Mouse (Mus musculus) midbrain, embryonic 12.5 days (tissue): ENCODE measurements around the gene Hist1h4b. TPM values are rescaled to one million over a fixed set of nuclear protein-coding genes. Genes with fewer than 3 reads are reported as not detected.
A peak's percentile ranks its signal among the peaks of the same experiment; 100 is the strongest.
"Not testable (repeated sequence)": the region's sequence is repeated elsewhere in the genome, so short reads cannot be mapped to it uniquely, and the experiment has no call there.

Experiments used
- ATAC-seq: fragments of 200-750 bp; cut with Nextera tagmentation; 2 replicates; pipeline ENCODE4 v1.8.0; 2017; ENCODE audit warnings: low read depth, moderate TSS enrichment, moderate library complexity; ENCODE audit not compliant: low FRiP score
- H3K27ac ChIP-seq: fragments of 300-500 bp; sonication (generic); replicated peaks from 2 replicates; pipeline ENCODE4 v1.5.1; 2016; ENCODE audit warnings: mild to moderate bottlenecking
- H3K27me3 ChIP-seq: fragments of 300-500 bp; sonication (generic); 2 replicates; pipeline ENCODE4 v1.6.1; 2016; ENCODE audit warnings: mild to moderate bottlenecking
- H3K36me3 ChIP-seq: fragments of 300-500 bp; sonication (generic); 2 replicates; pipeline ENCODE4 v1.6.1; 2016
- H3K4me1 ChIP-seq: fragments of 300-500 bp; sonication (generic); 2 replicates; pipeline ENCODE4 v1.6.1; 2016
- H3K4me2 ChIP-seq: fragments of 300-500 bp; sonication (generic); replicated peaks from 2 replicates; pipeline ENCODE4 v1.6.1; 2016; ENCODE audit warnings: mild to moderate bottlenecking, moderate library complexity
- H3K4me3 ChIP-seq: fragments of 300-500 bp; sonication (generic); 2 replicates; pipeline ENCODE4 v1.5.1; 2016; ENCODE audit warnings: mild to moderate bottlenecking
- H3K9ac ChIP-seq: fragments of 300-500 bp; sonication (generic); replicated peaks from 2 replicates; pipeline ENCODE4 v1.6.1; 2016; ENCODE audit warnings: mild to moderate bottlenecking, moderate library complexity
- H3K9me3 ChIP-seq: fragments of 300-500 bp; sonication (generic); 2 replicates; pipeline ENCODE4 v1.6.1; 2016; ENCODE audit warnings: mild to moderate bottlenecking
- WGBS: fragments of 180-500 bp; shearing (Covaris S2); methylation state at CpG from one replicate; pipeline ENCODE4 v1.1.7; 2016; 5-methylcytosine and 5-hydroxymethylcytosine counted together
- polyA plus RNA-seq: library from polyadenylated mRNA; unstranded; fragments of >200 nt; fragmentation: Nextera tagmentation; extraction: Ambion mirVana; gene quantifications from 2 replicates; pipeline ENCODE4 v1.2.1, GENCODE M21; 2016

Gene Hist1h4b
- polyA plus RNA-seq, 1 experiment from 2014 or later = 5.0 TPM

GRCm38 (mm10) chr13:23752067-23752741 lies 4.6 kb upstream of the Hist1h4b start, which contains the start of gene Hist1h3b:
Hist1h3b (plus strand) TSS chr13:23752267.
- Histone ChIP-seq H3K27ac (peak within 1 kb of the TSS; percentile 95), H3K9ac (peak within 1 kb of the TSS; percentile 54), H3K4me3 (peak within 1 kb of the TSS; percentile 47), H3K4me1 (peaks cover 19% of the 10 kb centered on the region), H3K4me2 (peak within 1 kb of the TSS; percentile 60)
- WGBS = 1% methylated on average over 16 of the region's 47 CpGs
- not testable (repeated sequence) for H3K9me3 ChIP-seq, H3K27me3 ChIP-seq, H3K36me3 ChIP-seq
- peak; percentile 85 for ATAC-seq

- no peaks in the 10 kb centered on the region for H3K27me3 ChIP-seq
- H3K9me3 ChIP-seq = no peaks in the 10 kb centered on the region
- H3K9ac ChIP-seq = peak overlapping the region; percentile 47
- H3K4me2 ChIP-seq = peak overlapping the region; percentile 52
- ATAC-seq = no peak
- WGBS = under 1% methylated on average over 6 of the region's 6 CpGs
- H3K4me1 ChIP-seq = peaks cover 19% of the 10 kb centered on the region
- peak overlapping the region; percentile 79 for H3K27ac ChIP-seq
- H3K36me3 ChIP-seq = no peaks in the 10 kb centered on the region
- H3K4me3 ChIP-seq = peak overlapping the region; percentile 40
Measured at GRCm38 (mm10) chr13:23752742-23753172, 4.1 kb upstream of the Hist1h4b start.

DNA sequence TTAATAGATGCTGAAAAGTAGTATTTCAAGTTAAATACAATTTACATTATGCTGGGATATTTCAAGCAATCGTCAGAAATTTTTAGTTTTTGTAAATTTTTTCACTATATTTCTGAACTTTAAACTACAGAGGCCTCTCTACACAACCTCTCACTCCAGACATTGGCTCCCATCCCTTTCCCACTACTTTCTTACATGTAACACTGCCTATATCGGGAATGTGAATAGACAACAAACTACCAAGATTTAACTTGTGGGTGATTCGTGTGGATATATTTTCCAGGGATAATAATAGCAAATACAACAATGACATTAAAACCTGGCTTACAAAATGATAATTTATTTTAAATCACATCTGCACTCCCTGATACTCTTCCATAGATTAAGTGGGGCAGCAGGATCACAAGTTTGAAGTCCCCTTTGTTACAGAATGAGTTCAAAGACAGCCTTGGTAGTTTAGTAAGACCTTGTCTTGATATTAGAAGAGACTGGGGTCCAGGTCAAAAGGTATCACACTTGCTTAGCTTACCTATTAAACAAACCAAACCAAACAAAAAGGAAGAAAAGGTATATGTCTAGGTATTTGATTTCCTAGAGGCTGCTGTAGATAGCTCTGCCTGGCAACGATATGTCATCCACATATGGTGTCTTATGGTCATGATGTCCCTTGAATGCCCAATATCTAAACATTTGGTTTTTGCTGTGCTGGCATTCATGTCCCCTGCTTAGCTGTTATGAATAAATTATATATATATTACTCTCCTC lies 3.3 kb upstream of the Hist1h4b start:
- no peak for ATAC-seq

DNA sequence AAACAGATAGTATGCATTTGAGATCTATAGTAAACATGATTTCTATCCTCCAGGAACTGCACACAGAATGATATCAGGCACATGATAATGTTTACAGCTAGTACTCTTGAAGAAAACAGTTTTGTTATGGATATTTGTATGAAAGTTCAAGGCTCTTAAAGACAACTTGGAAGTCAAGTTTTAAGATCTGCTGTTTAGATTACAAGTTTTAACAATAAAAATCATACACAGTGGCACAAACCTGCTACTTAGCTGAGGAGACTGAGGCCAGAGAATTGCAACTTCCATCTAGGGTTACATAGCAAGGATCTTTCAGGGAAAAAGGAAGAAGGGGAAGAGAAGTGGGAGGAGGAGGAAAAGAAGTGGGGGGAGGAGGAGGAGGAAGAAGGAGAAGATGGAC lies 1.8 kb upstream of the Hist1h4b start:
- H3K4me3 ChIP-seq = no peak overlapping the region
- no peak overlapping the region for H3K9ac ChIP-seq
- H3K4me1 ChIP-seq = peaks cover 14% of the 10 kb centered on the region; the same call in 1 of the 2 replicates
- H3K4me2 ChIP-seq = no peak overlapping the region
- no peaks in the 10 kb centered on the region for H3K27me3 ChIP-seq
- H3K36me3 ChIP-seq = no peaks in the 10 kb centered on the region
- no peak for ATAC-seq
- H3K9me3 ChIP-seq = no peaks in the 10 kb centered on the region
- H3K27ac ChIP-seq = no peak overlapping the region

More for the DNA sequence above, 3.3 kb upstream of the Hist1h4b start:
- H3K27me3 ChIP-seq = no peaks in the 10 kb centered on the region
- H3K9me3 ChIP-seq = no peaks in the 10 kb centered on the region
- 63% methylated on average over 4 of the region's 4 CpGs for whole genome bisulfite sequencing
- H3K36me3 ChIP-seq = no peaks in the 10 kb centered on the region
- no peak overlapping the region for H3K9ac ChIP-seq
- peaks cover 12% of the 10 kb centered on the region; the same call in 1 of the 2 replicates for H3K4me1 ChIP-seq
- H3K4me3 ChIP-seq = no peak overlapping the region
- H3K4me2 ChIP-seq = peak overlapping the region; percentile 52
- H3K27ac ChIP-seq = peak overlapping the region; percentile 79

DNA sequence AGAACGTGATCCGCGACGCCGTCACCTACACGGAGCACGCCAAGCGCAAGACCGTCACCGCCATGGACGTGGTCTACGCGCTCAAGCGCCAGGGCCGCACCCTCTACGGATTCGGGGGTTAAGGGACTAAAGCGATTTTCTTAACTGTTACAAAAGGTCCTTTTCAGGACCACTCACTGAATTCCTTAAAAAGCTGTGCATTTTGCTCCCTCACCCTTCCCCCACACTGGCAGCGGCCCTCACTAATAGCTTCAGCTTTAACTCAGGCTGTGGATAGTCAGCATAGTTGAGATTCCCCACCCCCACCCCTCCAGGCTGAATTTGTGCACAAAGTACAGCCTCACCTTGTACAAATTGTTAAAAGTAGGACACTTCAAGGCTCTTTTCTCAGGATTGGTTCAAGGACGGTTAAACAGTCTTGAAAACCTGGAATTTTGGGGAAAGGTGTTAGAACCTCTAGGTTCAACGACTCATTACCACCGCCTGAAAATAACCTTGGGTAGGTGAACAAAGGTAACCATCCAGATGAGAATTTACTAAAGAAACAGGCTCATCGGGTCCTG lies 479 bp downstream of the Hist1h4b start:
- H3K36me3 ChIP-seq = no peaks in the 10 kb centered on the region
- H3K27ac ChIP-seq = peak overlapping the region; percentile 86
- ATAC-seq = no peak
- no peaks in the 10 kb centered on the region for H3K27me3 ChIP-seq
- peak overlapping the region; percentile 58 for H3K4me2 ChIP-seq
- H3K4me3 ChIP-seq = peak overlapping the region; percentile 42
- H3K9me3 ChIP-seq = no peaks in the 10 kb centered on the region
- peak overlapping the region; percentile 61 for H3K9ac ChIP-seq
- WGBS = under 1% methylated on average over 17 of the region's 23 CpGs
- peaks cover 25% of the 10 kb centered on the region; the same call in 1 of the 2 replicates for H3K4me1 ChIP-seq

GRCm38 (mm10) chr13:23757921-23758320 lies 1.1 kb downstream of the Hist1h4b start:
- Histone ChIP-seq H3K4me2 (no peak overlapping the region), H3K9me3 (no peaks in the 10 kb centered on the region), H3K36me3 (no peaks in the 10 kb centered on the region), H3K4me3 (no peak overlapping the region), H3K9ac (no peak overlapping the region), H3K27me3 (no peaks in the 10 kb centered on the region), H3K4me1 (peaks cover 22% of the 10 kb centered on the region; the same call in 1 of the 2 replicates), H3K27ac (0 out of 2 replicates have a peak overlapping the region, but pooled peaks have one; percentile 39)
- 54% methylated on average over 3 of the region's 3 CpGs for WGBS
- ATAC-seq = no peak

- H3K9ac ChIP-seq = no peak overlapping the region
- WGBS = 80% methylated on average over 3 of the region's 3 CpGs
Measured at GRCm38 (mm10) chr13:23759251-23759771, 2.5 kb downstream of the Hist1h4b start.

DNA sequence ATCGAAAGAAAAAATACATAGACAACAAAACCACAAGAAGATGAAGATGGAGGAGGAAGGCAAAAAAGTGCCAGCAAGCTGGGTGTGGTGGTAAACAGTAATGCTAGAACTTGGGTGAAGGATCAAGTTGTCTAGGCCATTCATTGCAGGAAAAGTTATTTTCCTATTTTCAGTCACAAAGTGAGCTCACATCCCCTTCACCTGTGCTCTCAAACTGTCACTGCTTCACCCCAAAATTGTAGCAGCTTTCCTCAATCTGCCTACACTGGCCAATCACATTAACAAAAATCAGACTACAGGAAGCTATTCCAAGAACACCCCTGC lies 3.1 kb downstream of the Hist1h4b start:
- Histone ChIP-seq H3K27ac (peak overlapping the region; percentile 90), H3K4me3 (peak overlapping the region; percentile 43)

More at GRCm38 (mm10) chr13:23759251-23759771, 2.5 kb downstream of the Hist1h4b start:
- Histone ChIP-seq H3K9me3 (no peaks in the 10 kb centered on the region), H3K4me2 (no peak overlapping the region), H3K4me3 (no peak overlapping the region), H3K27me3 (no peaks in the 10 kb centered on the region), H3K27ac (no peak overlapping the region), H3K36me3 (no peaks in the 10 kb centered on the region), H3K4me1 (peaks cover 28% of the 10 kb centered on the region)
- no peak for ATAC-seq

DNA sequence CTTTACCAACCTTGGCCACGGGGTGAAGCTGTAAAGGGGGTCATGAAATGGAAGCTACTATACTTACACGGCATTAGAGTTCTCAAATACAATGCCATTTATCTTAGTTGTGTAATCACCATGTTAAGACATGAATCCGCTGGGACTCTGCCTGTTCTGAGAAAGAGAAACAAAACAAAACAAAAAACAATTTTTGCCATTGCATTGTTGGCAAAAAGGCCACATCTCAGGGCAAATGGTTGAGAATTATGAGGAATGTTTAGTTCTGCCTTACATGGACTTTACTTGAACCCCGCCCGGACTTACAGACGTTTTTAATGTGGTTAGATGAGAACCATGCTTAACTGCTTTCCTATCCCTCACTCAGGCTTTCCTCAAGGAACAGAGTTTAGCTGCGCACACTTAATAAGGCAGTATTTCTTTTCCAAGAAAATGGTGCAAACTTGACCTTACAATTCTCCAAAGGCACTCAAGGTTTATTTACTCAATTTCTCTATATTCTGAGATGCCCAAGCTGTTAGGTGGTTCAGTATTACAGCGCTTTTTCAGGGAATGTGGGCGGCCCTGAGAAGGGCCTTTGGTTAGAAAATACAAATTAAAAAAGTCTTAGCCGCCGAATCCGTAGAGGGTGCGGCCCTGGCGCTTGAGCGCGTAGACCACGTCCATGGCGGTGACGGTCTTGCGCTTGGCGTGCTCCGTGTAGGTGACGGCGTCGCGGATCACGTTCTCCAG lies 3.6 kb downstream of the Hist1h4b start:
- WGBS = 2% methylated on average over 22 of the region's 27 CpGs
- H3K27me3 ChIP-seq = no peaks in the 10 kb centered on the region
- peak overlapping the region; percentile 43 for H3K4me3 ChIP-seq
- no peaks in the 10 kb centered on the region for H3K9me3 ChIP-seq
- no peak for ATAC-seq
- H3K4me1 ChIP-seq = peaks cover 32% of the 10 kb centered on the region
- H3K9ac ChIP-seq = peak overlapping the region; percentile 32
- peak overlapping the region; percentile 73 for H3K4me2 ChIP-seq
- no peaks in the 10 kb centered on the region for H3K36me3 ChIP-seq
- peak overlapping the region; percentile 90 for H3K27ac ChIP-seq

More for the DNA sequence above, 3.1 kb downstream of the Hist1h4b start:
- Histone ChIP-seq H3K4me2 (peak overlapping the region; percentile 73), H3K4me1 (peaks cover 32% of the 10 kb centered on the region), H3K9me3 (no peaks in the 10 kb centered on the region), H3K36me3 (no peaks in the 10 kb centered on the region), H3K9ac (peak overlapping the region; percentile 32; the same call in 1 of the 2 replicates), H3K27me3 (no peaks in the 10 kb centered on the region)
- ATAC-seq = no peak
- 82% methylated on average over 1 of the region's 1 CpGs for WGBS

DNA sequence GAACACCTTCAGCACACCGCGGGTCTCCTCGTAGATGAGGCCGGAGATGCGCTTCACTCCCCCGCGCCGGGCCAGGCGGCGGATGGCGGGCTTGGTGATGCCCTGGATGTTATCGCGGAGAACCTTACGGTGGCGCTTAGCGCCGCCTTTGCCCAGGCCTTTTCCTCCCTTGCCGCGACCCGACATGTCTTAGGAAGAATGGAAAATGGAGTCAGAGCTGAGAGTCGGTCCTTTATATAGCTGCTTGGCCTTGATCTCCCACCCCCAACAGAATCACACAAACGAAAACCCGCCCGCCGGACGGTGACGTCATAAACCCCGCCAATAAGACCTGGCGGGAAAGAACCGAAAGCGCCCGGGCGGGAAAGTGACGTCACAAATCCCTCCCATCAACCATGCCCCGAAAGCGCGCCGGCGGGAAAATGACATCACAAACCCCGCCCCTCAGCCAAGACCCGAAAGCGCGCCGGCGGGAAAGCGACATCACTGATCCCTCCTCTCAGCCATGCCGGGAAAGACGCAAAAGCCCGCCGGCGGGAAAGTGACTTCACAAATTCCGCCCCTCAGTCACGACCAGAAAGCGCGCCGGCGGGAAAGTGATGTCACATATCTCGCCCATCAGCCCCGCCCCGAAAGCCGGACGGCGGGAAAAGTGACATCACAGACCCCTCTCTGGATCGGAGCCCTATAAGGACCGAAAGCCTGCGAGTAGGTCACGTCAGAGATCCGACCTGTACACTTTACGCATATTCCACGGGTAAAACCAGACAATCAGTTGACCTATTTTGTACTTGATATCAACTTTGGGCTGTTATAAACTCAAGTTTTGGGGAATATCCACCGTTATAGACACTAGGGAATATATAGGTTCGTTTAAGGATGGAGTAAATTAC lies 4.4 kb downstream of the Hist1h4b start, which contains the start of gene Hist1h4a:
Gene Hist1h4a (minus strand): TSS at position 259 of the 893 bp plus-strand sequence.
- ATAC-seq = peak; percentile 71
- WGBS = under 1% methylated on average over 69 of the region's 72 CpGs
- Histone ChIP-seq H3K36me3 (no peaks in the 10 kb centered on the region), H3K4me3 (peak within 1 kb of the TSS; percentile 43), H3K4me1 (peaks cover 32% of the 10 kb centered on the region), H3K4me2 (peak within 1 kb of the TSS; percentile 73), H3K27me3 (no peaks in the 10 kb centered on the region), H3K27ac (peak within 1 kb of the TSS; percentile 90), H3K9me3 (no peaks in the 10 kb centered on the region), H3K9ac (peak within 1 kb of the TSS; percentile 41)
